Comparison of ENCODE assay signal across 9 mouse cellular contexts in the genomic region with DNA sequence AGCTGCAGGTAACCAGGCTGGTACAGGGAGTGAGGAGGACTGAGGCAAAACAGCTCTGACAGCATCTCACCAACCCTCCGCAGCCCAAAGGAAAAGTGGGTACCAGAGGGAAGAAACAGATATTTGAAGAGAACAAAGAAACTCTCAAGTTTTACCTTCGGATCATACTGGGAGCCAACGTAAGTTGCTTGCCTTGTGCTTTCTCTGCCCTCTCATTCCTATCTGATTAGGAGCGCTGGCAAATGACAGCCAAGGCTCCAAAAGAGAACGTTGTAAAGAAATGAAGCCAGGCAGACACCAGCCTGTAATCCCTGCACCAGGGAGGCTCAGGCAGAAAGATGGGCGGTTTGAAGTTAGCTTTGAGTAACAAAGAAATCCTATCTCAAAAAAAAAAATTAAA. TPM values are rescaled to one million over a fixed set of nuclear protein-coding genes. Genes with fewer than 3 reads are reported as not detected.
DNase-seq lines count a peak whose midpoint lies in the region; ATAC-seq and TF ChIP-seq lines count a peak whose summit lies in the region.
"Had no signal": no experiment of that assay in that cellular context is flagged by ENCODE, and none has a peak within 500 bp of the region (broad histone marks: within the 10 kb centered on the region; RNA-seq: fewer than 3 reads in every experiment).

No protein-coding gene starts in this region.

- no peak for TF ChIP-seq CTCF in kidney, adult 2 months (conservative IDR thresholded peaks at IDR 0.05; ENCODE audit: insufficient read depth, insufficient read length, low read depth, low read length)
- TF ChIP-seq CTCF in bone marrow, adult 2 months (IDR thresholded peaks at IDR 0.05; ENCODE audit: control insufficient read depth, insufficient read depth, low read length): no peak

- H3K4me3 ChIP-seq in kidney, adult 2 months (ENCODE audit: insufficient read depth, low read depth, low read length): peak overlapping the region; percentile 94
- peak overlapping the region; percentile 82 for H3K4me3 ChIP-seq in bone marrow, adult 2 months (replicated peaks; ENCODE audit: control insufficient read depth, low read depth, low read length)
- H3K4me3 ChIP-seq in hindbrain, embryonic 12.5 days: peak overlapping the region; percentile 81
- H3K4me3 ChIP-seq in midbrain, embryonic 12.5 days: peak overlapping the region; percentile 83

- intact Hi-C loops in left cerebral cortex, postnatal 4 days (cut with DNase I): no loop called here

- peak overlapping the region; percentile 84 for H3K4me2 ChIP-seq in hindbrain, embryonic 12.5 days (replicated peaks)
- H3K4me2 ChIP-seq in midbrain, embryonic 12.5 days (replicated peaks): peak overlapping the region; percentile 70

- peak overlapping the region; percentile 81 for H3K9ac ChIP-seq in hindbrain, embryonic 12.5 days
- H3K9ac ChIP-seq in midbrain, embryonic 12.5 days (replicated peaks): peak overlapping the region; percentile 74

- H3K36me3 ChIP-seq in kidney, adult 2 months (ENCODE audit: control insufficient read depth, insufficient read depth, low read length): peaks cover 7% of the 10 kb centered on the region
- peaks cover 50% of the 10 kb centered on the region for H3K36me3 ChIP-seq in hindbrain, embryonic 12.5 days
- H3K36me3 ChIP-seq in midbrain, embryonic 12.5 days: peaks cover 54% of the 10 kb centered on the region

- no peak for DNase-seq in kidney, adult 2 months
- no peak for DNase-seq in kidney, adult 11 months
- no peak for DNase-seq in retina, embryonic 14.5 days (ENCODE audit: low spot score)
- DNase-seq in left cerebral cortex, postnatal 4 days: no peak

- no peak for ATAC-seq in hindbrain, embryonic 12.5 days (ENCODE audit: low FRiP score)
- ATAC-seq in midbrain, embryonic 12.5 days (ENCODE audit: low FRiP score, low read depth): no peak
- no peak for ATAC-seq in CD4-positive, CD25-positive, alpha-beta regulatory T cell, adult 4 months

- 23% methylated on average over 6 of the region's 6 CpGs for WGBS in kidney, adult 2 months
- 26% methylated on average over 6 of the region's 6 CpGs for WGBS in bone marrow, adult 2 months
- 52% methylated on average over 6 of the region's 6 CpGs for WGBS in hindbrain, embryonic 12.5 days
- WGBS in midbrain, embryonic 12.5 days: 37% methylated on average over 6 of the region's 6 CpGs

- peaks cover 15% of the 10 kb centered on the region for H3K4me1 ChIP-seq in kidney, adult 2 months (ENCODE audit: control insufficient read depth, insufficient read depth, low read length)
- H3K4me1 ChIP-seq in bone marrow, adult 2 months (ENCODE audit: control insufficient read depth, insufficient read depth, low read length): peaks cover 1% of the 10 kb centered on the region; the same call in 1 of the 2 replicates
- peaks cover 22% of the 10 kb centered on the region for H3K4me1 ChIP-seq in hindbrain, embryonic 12.5 days
- peaks cover 20% of the 10 kb centered on the region for H3K4me1 ChIP-seq in midbrain, embryonic 12.5 days

- TF ChIP-seq POLR2A in kidney, adult 2 months (IDR thresholded peaks at IDR 0.05; ENCODE audit: low read depth, low read length): no peak
- TF ChIP-seq POLR2A in bone marrow, adult 2 months (IDR thresholded peaks at IDR 0.05; ENCODE audit: borderline replicate concordance, control insufficient read depth, low read depth, low read length): no peak

- H3K27ac ChIP-seq in kidney, adult 2 months (ENCODE audit: insufficient read depth, low read depth, low read length): 0 out of 2 replicates have a peak overlapping the region, but pooled peaks have one; percentile 58
- H3K27ac ChIP-seq in bone marrow, adult 2 months (ENCODE audit: control insufficient read depth, insufficient read depth, low read depth, low read length, poor library complexity): no peak overlapping the region
- 0 out of 2 replicates have a peak overlapping the region, but pooled peaks have one; percentile 79 for H3K27ac ChIP-seq in hindbrain, embryonic 12.5 days
- H3K27ac ChIP-seq in midbrain, embryonic 12.5 days (replicated peaks): no peak overlapping the region

- H3K27me3 ChIP-seq in kidney, adult 2 months (replicated peaks; ENCODE audit: control insufficient read depth, insufficient read depth, low read length): no peaks in the 10 kb centered on the region
- no peaks in the 10 kb centered on the region for H3K27me3 ChIP-seq in hindbrain, embryonic 12.5 days
- no peaks in the 10 kb centered on the region for H3K27me3 ChIP-seq in midbrain, embryonic 12.5 days
- H3K27me3 ChIP-seq: Patski had no signal

- no peaks in the 10 kb centered on the region for H3K9me3 ChIP-seq in hindbrain, embryonic 12.5 days (replicated peaks)
- no peaks in the 10 kb centered on the region for H3K9me3 ChIP-seq in midbrain, embryonic 12.5 days

RNA-seq across cellular contexts. Expression of gene Tmem208, which starts 0.8 kb away (rescaled TPM):
- 113 and 116 TPM in 2 replicates for polyA plus RNA-seq in kidney, adult 2 months (2012; rRNA removed)
- 81.6 and 140 TPM in 2 replicates for polyA plus RNA-seq in bone marrow, adult 2 months (2011; ENCODE audit: insufficient read depth, insufficient read length, low replicate concordance, missing spikeins)
- polyA plus RNA-seq in hindbrain, embryonic 12.5 days (2016; fragmentation: Nextera tagmentation; extraction: Ambion mirVana): 97.6 and 100 TPM in 2 replicates
- polyA plus RNA-seq in midbrain, embryonic 12.5 days (2016; fragmentation: Nextera tagmentation; extraction: Ambion mirVana): 93.7 and 96.8 TPM in 2 replicates
- 100 to 1,000 TPM; 149 to 160 TPM for polyA plus RNA-seq in CD4-positive, CD25-positive, alpha-beta regulatory T cell, adult 4 months (2017; shearing (Covaris generic))
- 10 to 100 TPM; 53.7 to 58.3 TPM for total RNA-seq in left cerebral cortex, postnatal 4 days (2021)

RNA-seq across cellular contexts. Expression of gene Lrrc29, which starts 0.9 kb away (rescaled TPM):
- polyA plus RNA-seq in kidney, adult 2 months (2012; rRNA removed): 11.0 and 14.1 TPM in 2 replicates
- 7.8 and 19.9 TPM in 2 replicates for polyA plus RNA-seq in bone marrow, adult 2 months (2011; ENCODE audit: insufficient read depth, insufficient read length, low replicate concordance, missing spikeins)
- 1.3 TPM in 2 replicates for polyA plus RNA-seq in hindbrain, embryonic 12.5 days (2016; fragmentation: Nextera tagmentation; extraction: Ambion mirVana)
- 1.2 and 1.3 TPM in 2 replicates for polyA plus RNA-seq in midbrain, embryonic 12.5 days (2016; fragmentation: Nextera tagmentation; extraction: Ambion mirVana)
- 1 to 10 TPM; 1.7 to 6.2 TPM for polyA plus RNA-seq in CD4-positive, CD25-positive, alpha-beta regulatory T cell, adult 4 months (2017; shearing (Covaris generic))
- 1 to 10 TPM; 4.0 to 5.0 TPM for total RNA-seq in left cerebral cortex, postnatal 4 days (2021)

RNA-seq across cellular contexts. Expression of gene Fhod1, which starts 20.8 kb away (rescaled TPM):
- 18.2 and 20.0 TPM in 2 replicates for polyA plus RNA-seq in kidney, adult 2 months (2012; rRNA removed)
- polyA plus RNA-seq in bone marrow, adult 2 months (2011; ENCODE audit: insufficient read depth, insufficient read length, low replicate concordance, missing spikeins): 24.6 and 66.3 TPM in 2 replicates
- 1.4 and 2.0 TPM in 2 replicates for polyA plus RNA-seq in hindbrain, embryonic 12.5 days (2016; fragmentation: Nextera tagmentation; extraction: Ambion mirVana)
- 1.1 and 2.0 TPM in 2 replicates for polyA plus RNA-seq in midbrain, embryonic 12.5 days (2016; fragmentation: Nextera tagmentation; extraction: Ambion mirVana)
- 1 to 10 TPM; 2.3 to 5.3 TPM for polyA plus RNA-seq in CD4-positive, CD25-positive, alpha-beta regulatory T cell, adult 4 months (2017; shearing (Covaris generic))
- 1 to 10 TPM; 2.8 to 3.6 TPM for total RNA-seq in left cerebral cortex, postnatal 4 days (2021)

RNA-seq across cellular contexts. Expression of gene Elmo3, which starts 21.6 kb away (rescaled TPM):
- polyA plus RNA-seq in kidney, adult 2 months (2012; rRNA removed): 49.6 and 60.3 TPM in 2 replicates
- 8.2 and 11.5 TPM in 2 replicates for polyA plus RNA-seq in bone marrow, adult 2 months (2011; ENCODE audit: insufficient read depth, insufficient read length, low replicate concordance, missing spikeins)
- 2.7 and 3.2 TPM in 2 replicates for polyA plus RNA-seq in hindbrain, embryonic 12.5 days (2016; fragmentation: Nextera tagmentation; extraction: Ambion mirVana)
- polyA plus RNA-seq in midbrain, embryonic 12.5 days (2016; fragmentation: Nextera tagmentation; extraction: Ambion mirVana): 1.7 and 2.4 TPM in 2 replicates
- 10 to 100 TPM in 1 of 2 experiments, 1 to 10 TPM in 1; 7.4 to 13.5 TPM for polyA plus RNA-seq in CD4-positive, CD25-positive, alpha-beta regulatory T cell, adult 4 months (2017; shearing (Covaris generic))
- 1 to 10 TPM in 1 of 2 experiments, under 1 TPM in 1; 0.85 to 1.1 TPM for total RNA-seq in left cerebral cortex, postnatal 4 days (2021)

RNA-seq across cellular contexts. Expression of gene Slc9a5, which starts 21.7 kb away (rescaled TPM):
- polyA plus RNA-seq in kidney, adult 2 months (2012; rRNA removed): 1.9 and 2.5 TPM in 2 replicates
- polyA plus RNA-seq in bone marrow, adult 2 months (2011; ENCODE audit: insufficient read depth, insufficient read length, low replicate concordance, missing spikeins): 3.7 and 7.8 TPM in 2 replicates
- 7.2 and 7.7 TPM in 2 replicates for polyA plus RNA-seq in hindbrain, embryonic 12.5 days (2016; fragmentation: Nextera tagmentation; extraction: Ambion mirVana)
- polyA plus RNA-seq in midbrain, embryonic 12.5 days (2016; fragmentation: Nextera tagmentation; extraction: Ambion mirVana): 4.6 and 5.4 TPM in 2 replicates
- polyA plus RNA-seq in CD4-positive, CD25-positive, alpha-beta regulatory T cell, adult 4 months (2017; shearing (Covaris generic)): under 1 TPM in 1 of 2 experiments, not detected in 1; 0.16 TPM
- total RNA-seq in left cerebral cortex, postnatal 4 days (2021): 10 to 100 TPM; 32.6 to 37.0 TPM

Comparison
In these comparisons a context has a peak if more than half of its experiments do, and no peak if none do; other contexts are left out.
1. H3K27ac ChIP-seq: peak in kidney, adult 2 months (single experiment) and hindbrain, embryonic 12.5 days (single experiment); none in bone marrow, adult 2 months (single experiment) and midbrain, embryonic 12.5 days (single experiment).
2. Peak in every context shown above with its lines, with median percentiles within 50 percentile points of each other: H3K4me3 ChIP-seq.